Comparison of ENCODE assay signal across 16 mouse cellular contexts in genomic region chr7:80280032-80280431, GRCm38 (mm10).
"Had no signal": no experiment of that assay in that cellular context is flagged by ENCODE, and none has a peak within 500 bp of the region (broad histone marks: within the 10 kb centered on the region; RNA-seq: fewer than 3 reads in every experiment).

No protein-coding gene starts in this region.

- DNase-seq: retina, postnatal 1 day; right cerebral cortex, adult 18-20 months; right cerebral cortex, postnatal 14 days; right cerebral cortex, postnatal 25 days; right cerebral cortex, postnatal 4 days; spleen, adult 18-20 months; thymus, adult 18-20 months; thymus, adult 2 months; thymus, postnatal 14 days; thymus, postnatal 25 days; thymus, postnatal 36 days; thymus, postnatal 4 days had no signal

- H3K27ac ChIP-seq: neural tube, embryonic 13.5 days; neural tube, embryonic 15.5 days; stomach, embryonic 15.5 days; stomach, postnatal 0 days had no signal

- H3K9ac ChIP-seq: neural tube, embryonic 13.5 days; neural tube, embryonic 15.5 days; stomach, embryonic 15.5 days had no signal

- H3K4me3 ChIP-seq: neural tube, embryonic 13.5 days; neural tube, embryonic 15.5 days; stomach, embryonic 15.5 days had no signal

- H3K4me2 ChIP-seq: neural tube, embryonic 13.5 days; neural tube, embryonic 15.5 days; stomach, embryonic 15.5 days had no signal

- H3K4me1 ChIP-seq: neural tube, embryonic 13.5 days; neural tube, embryonic 15.5 days; stomach, embryonic 15.5 days had no signal

- H3K27me3 ChIP-seq: neural tube, embryonic 13.5 days; neural tube, embryonic 15.5 days; stomach, embryonic 15.5 days had no signal

- H3K9me3 ChIP-seq: neural tube, embryonic 15.5 days; stomach, embryonic 15.5 days had no signal
